Mouse (Mus musculus) stomach, postnatal 0 days (tissue): ENCODE data around the gene 9330161L09Rik. TPM values are rescaled to one million over a fixed set of nuclear protein-coding genes. Genes with fewer than 3 reads are reported as not detected.
"Not testable (repeated sequence)": the region's sequence is repeated elsewhere in the genome, so short reads cannot be mapped to it uniquely, and the experiment has no call there.

ENCODE experiments used
- ATAC-seq: fragments of 200-750 bp; cut with Nextera tagmentation; 2 replicates; pipeline ENCODE4 v1.8.0; 2017; ENCODE audit not compliant: low FRiP score, low TSS enrichment
- DNase-seq: peaks from one replicate; pipeline ENCODE4 v3.0.0-alpha.2; 2016; ENCODE audit warnings: low spot score
- H3K27ac ChIP-seq: fragments of 300-500 bp; sonication (generic); replicated peaks from 2 replicates; pipeline ENCODE4 v1.5.1; 2014; ENCODE audit warnings: mild to moderate bottlenecking, control low read depth
- H3K27me3 ChIP-seq: fragments of 300-500 bp; sonication (generic); 2 replicates; pipeline ENCODE4 v1.6.1; 2014; ENCODE audit warnings: low read length; ENCODE audit not compliant: control insufficient read depth, insufficient read depth
- H3K36me3 ChIP-seq: fragments of 300-500 bp; sonication (generic); 2 replicates; pipeline ENCODE4 v1.6.1; 2014; ENCODE audit warnings: low read length, mixed read lengths; ENCODE audit not compliant: control insufficient read depth, insufficient read depth
- H3K4me1 ChIP-seq: fragments of 300-500 bp; sonication (generic); replicated peaks from 2 replicates; pipeline ENCODE4 v1.6.1; 2014; ENCODE audit warnings: antibody characterized with exemption; ENCODE audit not compliant: control insufficient read depth, insufficient read depth
- H3K4me2 ChIP-seq: fragments of 300-500 bp; sonication (generic); replicated peaks from 2 replicates; pipeline ENCODE4 v1.6.1; 2014; ENCODE audit warnings: low read depth, mild to moderate bottlenecking, control low read depth, moderate library complexity
- H3K4me3 ChIP-seq: fragments of 300-500 bp; sonication (generic); 2 replicates; pipeline ENCODE4 v1.5.1; 2014; ENCODE audit warnings: low read depth, low read length, control low read depth
- H3K9ac ChIP-seq: fragments of 300-500 bp; sonication (generic); 2 replicates; pipeline ENCODE4 v1.6.1; 2014; ENCODE audit warnings: mild to moderate bottlenecking, low read length, control low read depth, mixed read lengths
- H3K9me3 ChIP-seq: fragments of 300-500 bp; sonication (generic); 2 replicates; pipeline ENCODE4 v1.6.1; 2016; ENCODE audit warnings: low read length; ENCODE audit not compliant: control insufficient read depth
- CTCF ChIP-seq: IDR thresholded peaks from 2 replicates; pipeline ENCODE4 v1.5.1; 2016; ENCODE audit warnings: antibody characterized with exemption, low read depth, mild to moderate bottlenecking, moderate library complexity
- EP300 ChIP-seq: optimal IDR thresholded peaks from 2 replicates; pipeline ENCODE3; 2016; ENCODE audit warnings: antibody characterized with exemption
- WGBS: fragments of 180-500 bp; shearing (Covaris S2); extraction: QIAGEN DNeasy Blood & Tissue Kit; methylation state at CpG from one replicate; pipeline ENCODE4 v1.1.7; 2014; 5-methylcytosine and 5-hydroxymethylcytosine counted together
- polyA plus RNA-seq: library from polyadenylated mRNA; unstranded; fragments of >200 nt; fragmentation: Nextera tagmentation; extraction: Ambion mirVana; gene quantifications from 2 replicates; pipeline ENCODE4 v1.2.1, GENCODE M21; 2015

Gene 9330161L09Rik
- polyA plus RNA-seq: 0.18 and 0.27 TPM in 2 replicates

- no peak within 1 kb of the TSS for H3K4me3 ChIP-seq
- no peak within 1 kb of the TSS for H3K4me2 ChIP-seq
- no peaks in the 10 kb centered on the region for H3K9me3 ChIP-seq
- no peak within 1 kb of the TSS for H3K9ac ChIP-seq
- WGBS: 93% methylated on average over 4 of the region's 4 CpGs
- DNase-seq (no peak), ATAC-seq (no peak)
- no peak for TF ChIP-seq EP300
- TF ChIP-seq CTCF: no peak
- H3K27ac ChIP-seq: no peak within 1 kb of the TSS
- H3K4me1 ChIP-seq: no peaks in the 10 kb centered on the region
- no peaks in the 10 kb centered on the region for H3K27me3 ChIP-seq
- H3K36me3 ChIP-seq: peaks cover 52% of the 10 kb centered on the region
These were observed at the start of gene 9330161L09Rik for GRCm38 (mm10) chr12:103407720-103408119. 9330161L09Rik (minus strand) TSS chr12:103407820.

DNA sequence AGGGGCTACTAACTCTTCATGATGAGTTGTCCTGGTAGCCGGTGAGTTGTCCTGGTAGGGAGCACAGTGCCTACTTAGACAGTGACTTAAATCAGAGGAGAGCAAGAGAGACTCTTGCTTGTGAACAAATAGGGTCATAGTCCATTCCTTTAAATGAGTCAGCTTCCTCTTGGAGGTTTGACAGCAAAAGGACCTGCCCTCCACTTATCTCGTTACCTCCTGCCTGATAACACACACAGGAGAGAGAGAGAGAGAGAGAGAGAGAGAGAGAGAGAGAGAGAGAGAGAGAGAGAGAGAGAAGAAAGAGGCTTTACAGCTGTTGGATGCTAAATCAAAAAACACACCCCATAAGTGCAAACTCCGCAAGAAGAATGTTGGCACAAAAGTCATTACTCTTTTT is 49.5 kb upstream of the 9330161L09Rik start, which contains the start of gene Ifi27l2b:
Gene Ifi27l2b, minus strand, starts transcription at position 84 of the 400 bp plus-strand sequence.
- no peak within 1 kb of the TSS for H3K27ac ChIP-seq
- ATAC-seq: peak; percentile 97
- WGBS: 46% methylated on average over 3 of the region's 3 CpGs
- H3K36me3 ChIP-seq: no peaks in the 10 kb centered on the region
- no peaks in the 10 kb centered on the region for H3K4me1 ChIP-seq
- no peak within 1 kb of the TSS for H3K9ac ChIP-seq
- H3K9me3 ChIP-seq: no peaks in the 10 kb centered on the region
- no peak within 1 kb of the TSS for H3K4me2 ChIP-seq
- TF ChIP-seq EP300: no peak
- no peak for TF ChIP-seq CTCF
- no peaks in the 10 kb centered on the region for H3K27me3 ChIP-seq
- H3K4me3 ChIP-seq: no peak within 1 kb of the TSS
- DNase-seq: peak; percentile 35

GRCm38 (mm10) chr12:103456727-103457126 is 49.1 kb upstream of the 9330161L09Rik start:
- H3K4me3 ChIP-seq, H3K9ac ChIP-seq, H3K9me3 ChIP-seq, DNase-seq, H3K4me2 ChIP-seq, H3K27me3 ChIP-seq, H3K27ac ChIP-seq, H3K36me3 ChIP-seq, H3K4me1 ChIP-seq: not testable (repeated sequence)
- ATAC-seq: peak; percentile 38
- WGBS: no CpG with 5 or more reads among the region's 1 CpGs

GRCm38 (mm10) chr12:103453361-103453760 is 45.7 kb upstream of the 9330161L09Rik start:
- no peaks in the 10 kb centered on the region for H3K4me1 ChIP-seq
- ATAC-seq (peak; percentile 31; the same call in 1 of the 2 replicates), DNase-seq (no peak)
- no peaks in the 10 kb centered on the region for H3K9me3 ChIP-seq
- H3K4me3 ChIP-seq: no peak overlapping the region
- no peaks in the 10 kb centered on the region for H3K27me3 ChIP-seq
- no peak for TF ChIP-seq EP300
- TF ChIP-seq CTCF: no peak
- no peak overlapping the region for H3K9ac ChIP-seq
- no peak overlapping the region for H3K27ac ChIP-seq
- H3K4me2 ChIP-seq: no peak overlapping the region
- H3K36me3 ChIP-seq: no peaks in the 10 kb centered on the region

GRCm38 (mm10) chr12:103445060-103445459 is 37.4 kb upstream of the 9330161L09Rik start:
- WGBS: 80% methylated on average over 3 of the region's 3 CpGs
- DNase-seq (no peak), ATAC-seq (no peak)
- Histone ChIP-seq H3K9ac (no peak overlapping the region), H3K4me3 (no peak overlapping the region), H3K4me1 (no peaks in the 10 kb centered on the region), H3K4me2 (no peak overlapping the region), H3K27me3 (no peaks in the 10 kb centered on the region), H3K27ac (no peak overlapping the region), H3K36me3 (no peaks in the 10 kb centered on the region), H3K9me3 (no peaks in the 10 kb centered on the region)
- TF ChIP-seq EP300: no peak

GRCm38 (mm10) chr12:103444261-103444660 is 36.6 kb upstream of the 9330161L09Rik start:
- ATAC-seq: not testable (repeated sequence)

More at GRCm38 (mm10) chr12:103444261-103444660, 36.6 kb upstream of the 9330161L09Rik start:
- WGBS: 26% methylated on average over 5 of the region's 7 CpGs
- not testable (repeated sequence) for H3K27me3 ChIP-seq, H3K4me1 ChIP-seq, H3K4me2 ChIP-seq, H3K36me3 ChIP-seq, H3K4me3 ChIP-seq, H3K9ac ChIP-seq, H3K27ac ChIP-seq, H3K9me3 ChIP-seq
- peak; percentile 28 for DNase-seq
